Mouse (Mus musculus) spleen, adult 2 months (tissue): Measurements from ENCODE around the gene Irf2bp2.

Experiments
- CTCF ChIP-seq: fragments of 200-500 bp; IDR thresholded peaks from 2 replicates; pipeline ENCODE4 v1.5.1; 2011; ENCODE audit warnings: mild to moderate bottlenecking, inconsistent platforms; ENCODE audit not compliant: insufficient read depth, insufficient read length, insufficient replicate concordance; ENCODE audit errors: extremely low read depth
- POLR2A ChIP-seq: fragments of 200-500 bp; IDR thresholded peaks from 2 replicates; pipeline ENCODE4 v1.6.1; 2011; ENCODE audit warnings: low read depth, low read length, inconsistent platforms

DNA sequence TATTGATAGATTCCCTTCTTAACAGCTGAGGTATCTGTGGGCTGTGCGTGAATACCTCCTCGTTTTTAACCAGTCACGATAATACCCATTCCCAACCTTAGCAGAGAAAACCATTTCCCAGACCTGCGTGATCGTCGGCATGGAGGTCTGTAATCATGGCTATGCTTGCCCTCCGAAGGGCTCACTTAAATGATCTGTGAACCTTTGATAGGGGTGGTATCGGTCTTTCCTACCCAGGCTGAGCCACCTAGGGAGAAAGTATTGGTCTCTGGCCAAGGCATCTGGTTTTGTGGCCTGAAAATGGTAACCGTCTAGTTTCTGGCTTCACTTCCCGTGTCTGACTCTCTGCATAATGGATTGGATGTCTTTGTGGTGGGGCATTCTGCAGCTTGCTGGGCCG is 32.6 kb upstream of the Irf2bp2 start:
- TF ChIP-seq CTCF (no peak), POLR2A (no peak)
